Mouse (Mus musculus): Measurements from ENCODE around the gene Sub1. TPM values are rescaled to one million over a fixed set of nuclear protein-coding genes. Genes with fewer than 3 reads are reported as not detected.
A peak's percentile ranks its signal among the peaks of the same experiment; 100 is the strongest.

The Sub1 gene
- polyA plus RNA-seq, 2 experiments = 226 to 728 TPM

DNA sequence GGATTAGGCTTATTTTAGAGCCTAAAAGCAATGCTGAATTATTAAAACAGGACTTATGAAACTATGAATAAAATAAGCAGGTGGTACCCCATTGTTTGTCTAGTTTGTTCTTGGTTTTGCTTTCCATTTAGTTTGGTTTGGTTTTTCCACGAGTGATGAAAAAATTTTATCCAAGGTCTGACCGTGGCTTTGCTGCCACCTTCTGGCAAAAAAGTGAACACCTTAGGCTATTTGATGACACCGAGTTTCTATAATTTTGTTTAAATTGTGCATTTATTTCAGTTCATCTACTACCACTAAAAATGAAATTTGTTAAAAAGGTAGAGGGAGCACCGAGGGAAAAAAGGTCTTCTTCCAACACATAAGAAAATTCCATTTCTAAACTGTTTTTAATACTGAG is 30.4 kb downstream of the Sub1 start:
- H3K4me2 ChIP-seq (replicated peaks; ENCODE audit: low read depth, low read length, severe bottlenecking) = no peak overlapping the region
- H3K4me3 ChIP-seq (replicated peaks; ENCODE audit: low read length) = no peak overlapping the region
- H3K9me3 ChIP-seq (ENCODE audit: control insufficient read depth, low read length) = no peaks in the 10 kb centered on the region
- H3K27ac ChIP-seq (replicated peaks; ENCODE audit: low read depth, low read length) = no peak overlapping the region
- WGBS = 8% methylated on average over 4 of the region's 4 CpGs
- no peak overlapping the region for H3K9ac ChIP-seq (ENCODE audit: low read depth, low read length, severe bottlenecking)
- TF ChIP-seq POLR2A (IDR thresholded peaks at IDR 0.05; ENCODE audit: borderline replicate concordance, extremely low read depth, insufficient read depth, insufficient read length) = no peak
- H3K4me1 ChIP-seq (ENCODE audit: control insufficient read depth, insufficient read depth, low read length) = no peaks in the 10 kb centered on the region
- no peaks in the 10 kb centered on the region for H3K27me3 ChIP-seq (ENCODE audit: control insufficient read depth, insufficient read depth, low read length)
- DNase-seq (ENCODE audit: low spot score) = peak; percentile 61
- ATAC-seq (ENCODE audit: low FRiP score, low read depth) = no peak
- H3K36me3 ChIP-seq (ENCODE audit: control insufficient read depth, insufficient read depth, low read length) = no peaks in the 10 kb centered on the region

- 86% methylated on average over 5 of the region's 5 CpGs for WGBS
- no peak for TF ChIP-seq POLR2A (IDR thresholded peaks at IDR 0.05; ENCODE audit: borderline replicate concordance, extremely low read depth, insufficient read depth, insufficient read length)
- Histone ChIP-seq H3K9me3 (ENCODE audit: control insufficient read depth, low read length) (no peaks in the 10 kb centered on the region), H3K27ac (replicated peaks; ENCODE audit: low read depth, low read length) (no peak overlapping the region), H3K4me1 (ENCODE audit: control insufficient read depth, insufficient read depth, low read length) (no peaks in the 10 kb centered on the region), H3K4me2 (replicated peaks; ENCODE audit: low read depth, low read length, severe bottlenecking) (no peak overlapping the region), H3K4me3 (replicated peaks; ENCODE audit: low read length) (no peak overlapping the region), H3K9ac (ENCODE audit: low read depth, low read length, severe bottlenecking) (no peak overlapping the region), H3K36me3 (ENCODE audit: control insufficient read depth, insufficient read depth, low read length) (no peaks in the 10 kb centered on the region), H3K27me3 (ENCODE audit: control insufficient read depth, insufficient read depth, low read length) (no peaks in the 10 kb centered on the region)
- ATAC-seq (ENCODE audit: low FRiP score, low read depth) (no peak), DNase-seq (ENCODE audit: low spot score) (no peak)
Measured at GRCm38 (mm10) chr15:11965201-11965845, 31.5 kb downstream of the Sub1 start.

GRCm38 (mm10) chr15:11963791-11964525 is 32.8 kb downstream of the Sub1 start:
- no peak overlapping the region for H3K4me3 ChIP-seq (replicated peaks; ENCODE audit: low read length)
- TF ChIP-seq POLR2A (IDR thresholded peaks at IDR 0.05; ENCODE audit: borderline replicate concordance, extremely low read depth, insufficient read depth, insufficient read length) = no peak
- ATAC-seq (ENCODE audit: low FRiP score, low read depth) (no peak), DNase-seq (ENCODE audit: low spot score) (no peak)
- no peak overlapping the region for H3K4me2 ChIP-seq (replicated peaks; ENCODE audit: low read depth, low read length, severe bottlenecking)
- no peaks in the 10 kb centered on the region for H3K27me3 ChIP-seq (ENCODE audit: control insufficient read depth, insufficient read depth, low read length)
- H3K9ac ChIP-seq (ENCODE audit: low read depth, low read length, severe bottlenecking) = no peak overlapping the region
- H3K4me1 ChIP-seq (ENCODE audit: control insufficient read depth, insufficient read depth, low read length) = no peaks in the 10 kb centered on the region
- H3K9me3 ChIP-seq (ENCODE audit: control insufficient read depth, low read length) = no peaks in the 10 kb centered on the region
- 91% methylated on average over 11 of the region's 11 CpGs for WGBS
- H3K27ac ChIP-seq (replicated peaks; ENCODE audit: low read depth, low read length) = no peak overlapping the region
- no peaks in the 10 kb centered on the region for H3K36me3 ChIP-seq (ENCODE audit: control insufficient read depth, insufficient read depth, low read length)

DNA sequence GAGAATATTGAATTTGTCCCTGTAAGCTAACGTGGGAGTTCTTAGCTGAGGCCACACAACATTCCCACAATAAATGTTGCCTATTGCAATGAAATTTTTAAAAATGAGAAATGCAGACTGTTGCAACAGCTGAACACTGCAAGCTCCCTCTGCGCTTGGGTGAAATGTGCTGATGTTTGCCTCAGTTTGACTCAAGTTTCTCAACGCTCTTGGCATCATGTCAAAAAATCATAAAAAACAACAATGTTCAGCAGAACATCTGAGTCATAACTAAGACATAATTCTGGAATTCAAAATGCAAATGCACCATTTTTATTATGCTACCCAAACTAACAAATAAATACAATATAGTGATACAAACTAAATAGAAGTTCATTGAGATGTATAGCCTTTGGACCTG is 37.1 kb downstream of the Sub1 start:
- Histone ChIP-seq H3K9me3 (ENCODE audit: control insufficient read depth, low read length) (no peaks in the 10 kb centered on the region), H3K27ac (replicated peaks; ENCODE audit: low read depth, low read length) (no peak overlapping the region), H3K27me3 (ENCODE audit: control insufficient read depth, insufficient read depth, low read length) (no peaks in the 10 kb centered on the region), H3K36me3 (ENCODE audit: control insufficient read depth, insufficient read depth, low read length) (no peaks in the 10 kb centered on the region), H3K9ac (ENCODE audit: low read depth, low read length, severe bottlenecking) (no peak overlapping the region), H3K4me1 (ENCODE audit: control insufficient read depth, insufficient read depth, low read length) (no peaks in the 10 kb centered on the region), H3K4me2 (replicated peaks; ENCODE audit: low read depth, low read length, severe bottlenecking) (no peak overlapping the region), H3K4me3 (replicated peaks; ENCODE audit: low read length) (no peak overlapping the region)
- no peak for TF ChIP-seq POLR2A (IDR thresholded peaks at IDR 0.05; ENCODE audit: borderline replicate concordance, extremely low read depth, insufficient read depth, insufficient read length)
- ATAC-seq (ENCODE audit: low FRiP score, low read depth) = no peak
- no peak for DNase-seq (ENCODE audit: low spot score)
- 81% methylated on average over 3 of the region's 3 CpGs for WGBS

DNA sequence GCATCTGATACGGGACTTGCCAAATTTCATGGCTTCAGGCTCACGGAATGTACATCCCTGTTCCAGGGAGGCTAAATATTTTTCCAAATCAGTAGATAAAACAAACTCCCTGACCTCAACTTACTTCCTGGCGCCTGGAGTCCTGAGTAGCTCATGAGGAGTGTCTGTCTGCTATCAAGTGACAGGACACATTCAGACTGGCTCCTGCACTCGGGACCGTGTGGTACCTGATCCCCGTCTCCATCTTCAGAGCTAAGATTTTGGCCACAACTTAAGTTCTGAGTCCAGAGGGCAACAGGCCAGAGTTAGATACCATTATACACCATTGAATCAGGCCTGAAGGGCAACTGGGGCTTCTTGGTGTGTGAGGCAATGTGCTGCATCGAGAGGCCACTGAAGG is 40.7 kb downstream of the Sub1 start:
- H3K27ac ChIP-seq (replicated peaks; ENCODE audit: low read depth, low read length) = no peak overlapping the region
- 85% methylated on average over 7 of the region's 7 CpGs for WGBS
- no peaks in the 10 kb centered on the region for H3K9me3 ChIP-seq (ENCODE audit: control insufficient read depth, low read length)
- no peak overlapping the region for H3K9ac ChIP-seq (ENCODE audit: low read depth, low read length, severe bottlenecking)
- no peak for TF ChIP-seq POLR2A (IDR thresholded peaks at IDR 0.05; ENCODE audit: borderline replicate concordance, extremely low read depth, insufficient read depth, insufficient read length)
- no peak for ATAC-seq (ENCODE audit: low FRiP score, low read depth)
- no peak overlapping the region for H3K4me2 ChIP-seq (replicated peaks; ENCODE audit: low read depth, low read length, severe bottlenecking)
- no peak for DNase-seq (ENCODE audit: low spot score)
- no peak overlapping the region for H3K4me3 ChIP-seq (replicated peaks; ENCODE audit: low read length)
- no peaks in the 10 kb centered on the region for H3K4me1 ChIP-seq (ENCODE audit: control insufficient read depth, insufficient read depth, low read length)
- H3K27me3 ChIP-seq (ENCODE audit: control insufficient read depth, insufficient read depth, low read length) = no peaks in the 10 kb centered on the region
- H3K36me3 ChIP-seq (ENCODE audit: control insufficient read depth, insufficient read depth, low read length) = no peaks in the 10 kb centered on the region
